Mouse (Mus musculus) frontal cortex, postnatal 14 days (tissue): ENCODE measurements around the gene C8a.

Experiments used
- DNase-seq, 2 experiments: peaks; one replicate each; pipeline ENCODE4 v3.0.0; 2022; ENCODE audit warnings: low spot score in 2 of 2

C8a gene

DNA sequence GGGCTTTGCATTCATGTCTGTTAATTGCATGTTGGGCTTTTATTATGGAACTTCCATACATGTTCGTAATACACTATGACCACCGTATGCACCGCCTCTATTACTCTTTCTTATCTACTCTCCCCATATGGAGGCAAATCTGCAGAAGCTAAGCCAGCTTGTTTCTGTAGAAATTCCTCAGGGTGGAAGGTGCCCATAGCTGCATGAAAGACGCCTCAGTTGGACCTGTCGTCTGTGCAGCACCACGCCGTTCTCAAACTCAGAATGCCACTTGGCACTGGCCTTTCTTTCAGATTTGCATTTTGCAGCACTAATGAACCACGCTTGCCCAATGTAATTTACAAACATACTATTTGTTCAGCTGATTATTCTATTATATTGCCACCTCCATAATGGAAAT is 106.6 kb downstream of the C8a start:
- DNase-seq: no peak

- no peak for DNase-seq
These were observed 108.0 kb downstream of the C8a start for GRCm38 (mm10) chr4:104768190-104768589.

- no peak for DNase-seq
These were observed 110.1 kb downstream of the C8a start, which contains the start of gene C8b for GRCm38 (mm10) chr4:104766065-104766464. Gene C8b (plus strand): TSS chr4:104766317.
